Mouse (Mus musculus) MEL (cell line): Measurements from ENCODE around the gene 4921507P07Rik. TPM values are rescaled to one million over a fixed set of nuclear protein-coding genes. Genes with fewer than 3 reads are reported as not detected.
"Not testable (repeated sequence)": the region's sequence is repeated elsewhere in the genome, so short reads cannot be mapped to it uniquely, and the experiment has no call there.

ENCODE experiments used
- DNase-seq: peaks from one replicate; pipeline ENCODE4 v3.0.0; 2011; ENCODE audit warnings: low read depth, low spot score
- H3K27ac ChIP-seq: 2 replicates; pipeline ENCODE4 v1.5.1; 2012; ENCODE audit warnings: low read depth, mild to moderate bottlenecking, control low read depth, low read length, moderate library complexity; ENCODE audit not compliant: control insufficient read depth
- H3K27me3 ChIP-seq, 2 experiments: fragments of 150-350 bp in 1 of 2; sonication (generic) in 1 of 2; 2 replicates each; pipeline ENCODE4 v1.6.1; 2012; ENCODE audit warnings: low read length in 2 of 2, mild to moderate bottlenecking in 2 of 2, improper control_type of control experiment in 1 of 2, moderate library complexity in 1 of 2; ENCODE audit not compliant: insufficient read depth in 2 of 2, control insufficient read depth in 1 of 2
- H3K36me3 ChIP-seq, 2 experiments: 2 replicates each; pipeline ENCODE4 v1.6.1; 2012 to 2014; ENCODE audit warnings: low read length in 2 of 2, improper control_type of control experiment in 1 of 2, inconsistent platforms in 1 of 2, mild to moderate bottlenecking in 1 of 2; ENCODE audit not compliant: insufficient read depth in 2 of 2, control insufficient read depth in 1 of 2
- H3K4me1 ChIP-seq, 2 experiments: fragments of 150-350 bp in 1 of 2; sonication (generic) in 1 of 2; 2 replicates each; pipeline ENCODE4 v1.6.1; 2012; ENCODE audit warnings: low read length in 2 of 2, improper control_type of control experiment in 1 of 2, mild to moderate bottlenecking in 1 of 2; ENCODE audit not compliant: insufficient read depth in 2 of 2, control insufficient read depth in 1 of 2
- H3K4me3 ChIP-seq, 2 experiments: fragments of 150-350 bp in 1 of 2; sonication (generic) in 1 of 2; 2 replicates each; pipeline ENCODE4 v1.5.1; 2012; ENCODE audit warnings: low read depth in 2 of 2, low read length in 2 of 2, mild to moderate bottlenecking in 2 of 2, moderate library complexity in 2 of 2, control low read depth in 1 of 2, improper control_type of control experiment in 1 of 2; ENCODE audit not compliant: control insufficient read depth in 1 of 2, insufficient read depth in 1 of 2
- H3K79me2 ChIP-seq: 2 replicates; pipeline ENCODE4 v1.6.1; 2012; ENCODE audit warnings: mild to moderate bottlenecking, low read length, moderate library complexity; ENCODE audit not compliant: control insufficient read depth, poor library complexity, insufficient read depth
- H3K9ac ChIP-seq: 2 replicates; pipeline ENCODE4 v1.6.1; 2012; ENCODE audit warnings: low read depth, mild to moderate bottlenecking, control low read depth, low read length, moderate library complexity; ENCODE audit not compliant: control insufficient read depth, poor library complexity, severe bottlenecking
- H3K9me3 ChIP-seq: fragments of 150-350 bp; sonication (generic); replicated peaks from 2 replicates; pipeline ENCODE4 v1.6.1; 2012; ENCODE audit warnings: mild to moderate bottlenecking, low read length, improper control_type of control experiment, moderate library complexity; ENCODE audit not compliant: insufficient read depth
- BHLHE40 ChIP-seq: IDR thresholded peaks from 2 replicates; pipeline ENCODE4 v1.6.1; 2012; ENCODE audit warnings: low read depth, mild to moderate bottlenecking, inconsistent platforms, low read length, improper control_type of control experiment, borderline replicate concordance
- CHD2 ChIP-seq: IDR thresholded peaks from 2 replicates; pipeline ENCODE4 v1.6.1; 2011; ENCODE audit warnings: low read length, improper control_type of control experiment
- CTCF ChIP-seq, 3 experiments: IDR thresholded peaks in 2 of 3; conservative IDR thresholded peaks in 1 of 3; 2 replicates each; pipeline ENCODE4 v1.5.1; 2011 to 2012; ENCODE audit warnings: low read length in 3 of 3, low read depth in 2 of 3, mild to moderate bottlenecking in 2 of 3, improper control_type of control experiment in 1 of 3, inconsistent platforms in 1 of 3, mixed read lengths in 1 of 3, moderate library complexity in 1 of 3; ENCODE audit not compliant: control insufficient read depth in 1 of 3, insufficient read depth in 1 of 3, poor library complexity in 1 of 3, severe bottlenecking in 1 of 3
- ETS1 ChIP-seq: IDR thresholded peaks from 2 replicates; pipeline ENCODE4 v1.6.1; 2012; ENCODE audit warnings: low read depth, mild to moderate bottlenecking, inconsistent platforms, low read length, improper control_type of control experiment, moderate library complexity
- GATA1 ChIP-seq: IDR thresholded peaks from 2 replicates; pipeline ENCODE4 v1.6.1; 2011; ENCODE audit warnings: low read depth, low read length, improper control_type of control experiment
- MAFK ChIP-seq: IDR thresholded peaks from 2 replicates; pipeline ENCODE4 v1.6.1; 2011; ENCODE audit warnings: low read depth, mild to moderate bottlenecking, low read length, improper control_type of control experiment, borderline replicate concordance
- MEF2A ChIP-seq: IDR thresholded peaks from 2 replicates; pipeline ENCODE4 v1.6.1; 2014; ENCODE audit warnings: low read depth, mild to moderate bottlenecking, inconsistent platforms, low read length, improper control_type of control experiment; ENCODE audit not compliant: poor library complexity, insufficient replicate concordance, severe bottlenecking; ENCODE audit errors: extremely low read depth
- MXI1 ChIP-seq: IDR thresholded peaks from 2 replicates; pipeline ENCODE4 v1.6.1; 2011; ENCODE audit warnings: mild to moderate bottlenecking, low read depth, low read length, improper control_type of control experiment
- MYC ChIP-seq: IDR thresholded peaks from 2 replicates; pipeline ENCODE4 v1.6.1; 2011; ENCODE audit warnings: low read depth, mild to moderate bottlenecking, low read length, improper control_type of control experiment, moderate library complexity
- POLR2AphosphoS2 ChIP-seq: IDR thresholded peaks from 2 replicates; pipeline ENCODE4 v1.6.1; 2011; ENCODE audit warnings: low read length, improper control_type of control experiment
- RCOR1 ChIP-seq: IDR thresholded peaks from 2 replicates; pipeline ENCODE4 v1.6.1; 2012; ENCODE audit warnings: low read depth, mild to moderate bottlenecking, inconsistent platforms, low read length, improper control_type of control experiment
- TBP ChIP-seq: IDR thresholded peaks from 2 replicates; pipeline ENCODE4 v1.8.0; 2011; ENCODE audit warnings: low read depth, low read length, improper control_type of control experiment
- ZC3H11A ChIP-seq: IDR thresholded peaks from 2 replicates; pipeline ENCODE4 v1.6.1; 2012; ENCODE audit warnings: low read depth, mild to moderate bottlenecking, inconsistent platforms, low read length, improper control_type of control experiment
- ZMIZ1 ChIP-seq: IDR thresholded peaks from 2 replicates; pipeline ENCODE4 v1.6.1; 2012; ENCODE audit warnings: low read depth, mild to moderate bottlenecking, inconsistent platforms, low read length, improper control_type of control experiment, moderate library complexity
- polyA plus RNA-seq, 2 experiments: library from polyadenylated mRNA; stranded (reverse) in 1 of 2; unstranded in 1 of 2; fragments of >175 nt in 1 of 2; fragments of >200 nt in 1 of 2; gene quantifications; 2 replicates each; pipeline versions ENCODE4 v1.2.1 to v1.2.4; 2012; ENCODE audit warnings: low replicate concordance in 2 of 2, low read depth in 1 of 2; ENCODE audit not compliant: insufficient read length in 2 of 2, insufficient read depth in 1 of 2, missing spikeins in 1 of 2
- total RNA-seq: library from RNA; depleted of rRNA; stranded (reverse); fragments of 300-350 nt; gene quantifications from 2 replicates; pipeline ENCODE4 v1.2.3, GENCODE M21; 2012

The 4921507P07Rik gene
- total and polyA plus RNA-seq, 3 experiments: 0.89 to 1.5 TPM; not detected in 1

GRCm38 (mm10) chr6:50640377-50640776 is 43.9 kb upstream of the 4921507P07Rik start:
- TF ChIP-seq MXI1: no peak
- TF ChIP-seq MYC: no peak
- no peak for TF ChIP-seq POLR2AphosphoS2
- H3K4me3 ChIP-seq: no peak overlapping the region
- H3K9ac ChIP-seq: no peak overlapping the region
- H3K36me3 ChIP-seq: no peaks in the 10 kb centered on the region
- H3K27ac ChIP-seq: no peak overlapping the region
- no peaks in the 10 kb centered on the region for H3K4me1 ChIP-seq
- no peaks in the 10 kb centered on the region for H3K9me3 ChIP-seq
- H3K27me3 ChIP-seq: no peaks in the 10 kb centered on the region; a peak in 1 of 4 replicates
- no peaks in the 10 kb centered on the region for H3K79me2 ChIP-seq
- DNase-seq: no peak

GRCm38 (mm10) chr6:50639656-50640055 is 43.2 kb upstream of the 4921507P07Rik start:
- H3K9ac ChIP-seq: no peak overlapping the region
- no peaks in the 10 kb centered on the region for H3K36me3 ChIP-seq
- H3K4me1 ChIP-seq: no peaks in the 10 kb centered on the region
- H3K9me3 ChIP-seq: no peaks in the 10 kb centered on the region
- no peaks in the 10 kb centered on the region for H3K79me2 ChIP-seq
- H3K27me3 ChIP-seq: no peaks in the 10 kb centered on the region; a peak in 1 of 4 replicates
- no peak for DNase-seq
- no peak overlapping the region for H3K4me3 ChIP-seq
- no peak overlapping the region for H3K27ac ChIP-seq
- TF ChIP-seq GATA1 (no peak), TBP (no peak), MAFK (no peak), RCOR1 (no peak), MEF2A (no peak), CHD2 (no peak), CTCF (IDR thresholded peaks at IDR 0.05 in 2 of 3, conservative IDR thresholded peaks at IDR 0.05 in 1 of 3; ENCODE audit: control insufficient read depth in 1 of 3, insufficient read depth in 1 of 3, low read depth in 2 of 3, low read length in 3 of 3, poor library complexity in 1 of 3, severe bottlenecking in 1 of 3) (no peak), ETS1 (no peak), ZMIZ1 (no peak), ZC3H11A (no peak), BHLHE40 (no peak)

GRCm38 (mm10) chr6:50626170-50626569 is 29.7 kb upstream of the 4921507P07Rik start:
- H3K27ac ChIP-seq, DNase-seq, H3K27me3 ChIP-seq, H3K9ac ChIP-seq, H3K4me1 ChIP-seq, H3K9me3 ChIP-seq, H3K4me3 ChIP-seq, H3K36me3 ChIP-seq, H3K79me2 ChIP-seq: not testable (repeated sequence)
